Mouse (Mus musculus) central nervous system, embryonic 11.5 days (tissue): ENCODE measurements around the gene Olfr569. TPM values are rescaled to one million over a fixed set of nuclear protein-coding genes. Genes with fewer than 3 reads are reported as not detected.

Experiments used
- polyA plus RNA-seq: library from polyadenylated mRNA; depleted of rRNA; stranded (reverse); fragments of >200 nt; gene quantifications from 2 replicates; pipeline ENCODE4 v1.2.3, GENCODE M21; 2012; rRNA removed

Olfr569 gene
- not detected in 2 replicates for polyA plus RNA-seq

DNA sequence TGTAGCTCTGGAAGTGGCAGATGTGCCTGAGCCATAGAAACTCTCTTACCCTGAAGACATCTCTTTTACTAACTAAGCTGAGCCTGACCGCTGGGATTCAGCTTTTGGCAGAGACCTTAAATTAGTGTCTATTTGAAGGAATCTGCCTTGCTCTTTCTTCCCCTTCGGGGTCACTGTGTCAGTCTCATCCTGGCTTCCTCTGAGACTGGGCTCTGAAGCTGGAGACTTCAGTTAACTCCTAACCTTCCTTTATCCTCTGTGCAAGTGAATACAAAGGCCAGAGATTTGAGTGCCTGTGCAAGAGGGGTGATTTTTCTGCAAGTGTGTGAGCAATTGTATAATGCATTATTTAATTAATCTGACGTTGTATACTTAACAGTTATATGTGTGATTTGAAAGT, at the start of gene Olfr569:
Gene Olfr569, minus strand, starts transcription at position 101 of the 400 bp plus-strand sequence.

GRCm38 (mm10) chr7:102924109-102924508, 33.4 kb upstream of the Olfr569 start, which contains the start of gene Olfr572:
Olfr572 (plus strand) TSS chr7:102924409.

DNA sequence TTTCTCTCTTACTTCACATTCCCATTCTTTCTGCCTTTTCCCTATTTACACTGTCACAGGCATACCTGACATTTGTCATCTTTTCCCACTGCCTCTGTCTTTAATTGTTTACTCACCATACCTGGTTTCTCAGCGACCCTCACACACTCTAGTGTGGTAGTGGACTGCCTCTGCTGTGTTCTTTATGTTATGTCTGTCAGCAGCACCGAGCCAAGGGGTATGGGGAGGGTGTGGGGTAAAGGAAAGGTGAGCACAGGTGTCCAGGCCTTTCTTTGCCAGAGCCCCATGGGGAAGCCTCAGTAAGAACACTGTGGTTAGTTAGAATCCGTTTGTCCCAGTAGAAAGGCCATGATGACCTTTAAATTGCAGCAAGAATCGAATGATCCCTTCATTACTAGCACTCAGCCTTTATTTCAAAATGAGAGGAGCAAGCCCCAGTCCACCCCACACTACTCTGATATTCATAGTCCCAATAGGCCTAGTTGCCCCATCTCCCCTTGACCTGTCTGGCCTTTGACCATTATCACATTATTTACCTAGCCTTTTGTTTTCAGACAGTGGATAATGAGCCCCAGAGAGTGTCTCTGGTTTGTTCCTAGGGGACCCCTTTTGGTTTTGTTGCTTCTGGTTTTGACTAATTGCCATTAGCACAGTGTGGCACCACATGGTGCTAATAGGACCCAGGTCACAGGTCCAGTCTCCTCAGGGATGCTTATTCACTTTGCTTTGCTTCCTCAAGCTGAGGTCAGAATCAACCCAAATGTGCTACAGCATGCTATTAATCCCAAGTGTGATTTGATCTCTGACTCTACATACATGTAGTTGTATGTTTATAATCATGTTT, 26.6 kb upstream of the Olfr569 start, which contains the start of gene Olfr571:
Gene Olfr571, minus strand, starts transcription at position 505 of the 844 bp plus-strand sequence.

DNA sequence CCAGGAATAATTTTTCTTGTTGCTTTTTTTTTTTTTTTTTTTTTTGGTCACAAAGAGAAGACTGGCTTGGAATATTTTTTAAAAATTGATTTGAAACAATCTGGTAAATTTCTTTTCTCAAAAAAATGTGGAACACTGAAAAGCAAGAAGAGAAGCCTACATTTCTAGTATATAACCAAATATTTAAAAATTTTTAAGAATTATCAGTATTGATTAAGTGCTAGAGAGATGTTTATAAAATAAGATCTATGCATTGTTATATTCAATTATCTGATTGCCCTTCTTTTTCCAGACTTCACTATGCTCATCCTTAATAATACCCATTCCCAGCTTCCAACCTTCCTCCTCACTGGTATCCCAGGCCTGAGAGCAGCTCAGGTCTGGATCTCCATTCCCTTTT, 13.9 kb downstream of the Olfr569 start, which contains the start of gene Olfr568:
Gene Olfr568, plus strand, starts transcription at position 301 of the 400 bp plus-strand sequence.

GRCm38 (mm10) chr7:102858665-102859064, 32.0 kb downstream of the Olfr569 start, which contains the start of gene Olfr566:
Olfr566 (minus strand) TSS chr7:102858765.

Other genes starting within 250 kb of the Olfr569 start
- not detected in 2 replicates for gene Olfr555, start 232.1 kb downstream of the Olfr569 start, polyA plus RNA-seq
- not detected in 2 replicates for gene Olfr556, start 226.0 kb downstream of the Olfr569 start, polyA plus RNA-seq
- gene Trim68, start 203.6 kb downstream of the Olfr569 start, polyA plus RNA-seq: 20.2 and 24.8 TPM in 2 replicates
- gene Olfr557, start 195.0 kb downstream of the Olfr569 start, polyA plus RNA-seq: 0.06 TPM in 1 of 2 replicates, not detected in the other
- gene Olfr558, start 188.7 kb downstream of the Olfr569 start, polyA plus RNA-seq: 0.04 and 0.21 TPM in 2 replicates
- gene Olfr33, start 171.8 kb downstream of the Olfr569 start, polyA plus RNA-seq: not detected in 2 replicates
- gene Olfr559, start 163.4 kb downstream of the Olfr569 start, polyA plus RNA-seq: not detected in 2 replicates
- not detected in 2 replicates for gene Olfr560, start 131.5 kb downstream of the Olfr569 start, polyA plus RNA-seq
- gene Olfr78, start 131.4 kb downstream of the Olfr569 start, polyA plus RNA-seq: 0.06 and 0.15 TPM in 2 replicates
- 0.05 TPM in 1 of 2 replicates, not detected in the other for gene Olfr561, start 119.7 kb downstream of the Olfr569 start, polyA plus RNA-seq
- not detected in 2 replicates for gene Olfr564, start 87.4 kb downstream of the Olfr569 start, polyA plus RNA-seq
- gene Olfr566, start 32.1 kb downstream of the Olfr569 start, polyA plus RNA-seq: not detected in 2 replicates
- not detected in 2 replicates for gene Olfr568, start 13.8 kb downstream of the Olfr569 start, polyA plus RNA-seq
- gene Olfr570, start 3.7 kb upstream of the Olfr569 start, polyA plus RNA-seq: not detected in 2 replicates
- gene Olfr571, start 26.7 kb upstream of the Olfr569 start, polyA plus RNA-seq: 0.05 and 0.11 TPM in 2 replicates
- gene Olfr572, start 33.5 kb upstream of the Olfr569 start, polyA plus RNA-seq: not detected in 2 replicates
- gene Olfr573-ps1, start 51.7 kb upstream of the Olfr569 start, polyA plus RNA-seq: not detected in 2 replicates
- gene Olfr574, start 57.6 kb upstream of the Olfr569 start, polyA plus RNA-seq: not detected in 2 replicates
- gene Olfr575, start 67.9 kb upstream of the Olfr569 start, polyA plus RNA-seq: not detected in 2 replicates
- gene Olfr576, start 71.8 kb upstream of the Olfr569 start, polyA plus RNA-seq: not detected in 2 replicates
- not detected in 2 replicates for gene Olfr577, start 85.1 kb upstream of the Olfr569 start, polyA plus RNA-seq
- not detected in 2 replicates for gene Olfr578, start 98.4 kb upstream of the Olfr569 start, polyA plus RNA-seq
- not detected in 2 replicates for gene Olfr582, start 147.1 kb upstream of the Olfr569 start, polyA plus RNA-seq
- not detected in 2 replicates for gene Olfr583, start 160.4 kb upstream of the Olfr569 start, polyA plus RNA-seq
- gene Olfr584, start 191.0 kb upstream of the Olfr569 start, polyA plus RNA-seq: not detected in 2 replicates
- not detected in 2 replicates for gene Olfr585, start 206.8 kb upstream of the Olfr569 start, polyA plus RNA-seq
- gene Olfr586, start 234.8 kb upstream of the Olfr569 start, polyA plus RNA-seq: not detected in 2 replicates
- not detected in 2 replicates for gene Olfr588-ps1, start 250.0 kb upstream of the Olfr569 start, polyA plus RNA-seq